Mouse (Mus musculus) v-Abl transformed pro-B cells (cell line): ENCODE results near the gene Hs3st3a1.

Source experiments
- in situ Hi-C, 2 experiments: fragments of 400-800 bp; cut with MboI; formaldehyde crosslinking; loops; one replicate each; pipeline ENCODE4 v1.15.1; 2025; ENCODE audit not compliant: unreplicated experiment in 2 of 2

The Hs3st3a1 gene

DNA sequence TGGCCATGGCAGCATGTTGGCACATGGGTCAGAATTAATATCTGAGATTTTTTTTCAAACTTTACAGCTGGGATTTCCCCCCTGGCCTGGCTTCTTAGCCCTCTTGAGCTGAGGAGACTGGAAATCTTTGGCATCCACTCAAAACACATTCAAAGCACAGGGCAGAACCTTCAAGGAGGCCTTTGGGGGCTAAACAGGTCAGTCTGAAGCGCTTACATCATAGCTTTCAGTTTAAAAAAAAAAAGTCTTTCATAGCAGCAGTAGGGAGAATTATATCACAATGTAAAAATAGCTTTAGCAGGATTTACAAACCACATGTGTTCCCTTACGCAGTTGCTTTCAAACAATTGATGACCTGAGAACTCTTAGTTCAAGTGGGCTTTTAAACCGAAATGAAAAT lies 46.3 kb downstream of the Hs3st3a1 start:
- in situ Hi-C loops = no loop called here

DNA sequence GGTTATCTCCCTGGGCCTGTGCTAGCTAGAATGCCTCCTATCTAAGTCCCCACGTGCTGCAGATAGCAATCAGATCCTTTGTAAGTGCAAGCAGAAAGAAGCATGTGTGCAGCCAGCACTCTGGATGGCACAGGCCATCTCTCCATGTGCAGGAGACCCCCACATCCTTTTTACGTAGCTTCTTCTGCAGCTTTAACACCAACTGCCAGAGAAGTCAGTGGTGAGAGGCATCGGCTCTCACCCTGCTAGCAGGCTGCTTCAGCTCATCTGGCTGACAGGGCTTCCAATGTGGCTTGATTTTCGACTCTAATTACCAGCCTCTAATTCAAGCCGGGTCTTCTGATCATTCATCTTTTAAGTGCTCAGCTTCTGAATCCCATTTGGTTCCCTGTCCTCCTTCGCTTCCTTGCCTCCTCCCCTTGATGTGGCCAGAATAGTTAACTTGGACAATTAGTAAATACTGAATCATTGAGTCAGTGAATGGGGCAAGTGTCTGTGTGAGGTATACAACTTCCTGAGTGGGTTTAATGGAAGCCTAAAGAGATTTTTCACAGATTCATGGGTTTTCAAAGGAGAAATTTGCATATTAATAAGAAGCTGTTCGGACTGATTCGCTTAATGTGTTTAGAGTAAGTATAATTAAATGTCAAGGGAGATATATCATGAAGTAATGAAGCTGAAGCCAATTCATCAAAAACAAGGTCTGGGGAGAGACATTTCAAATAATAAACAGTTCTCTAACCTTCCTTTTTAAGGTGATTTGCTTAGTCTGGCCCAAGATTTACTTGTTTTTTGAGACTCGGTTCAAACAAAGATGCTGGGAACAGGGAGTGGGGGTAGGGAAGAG lies 54.7 kb downstream of the Hs3st3a1 start:
- in situ Hi-C loops = no loop called here

DNA sequence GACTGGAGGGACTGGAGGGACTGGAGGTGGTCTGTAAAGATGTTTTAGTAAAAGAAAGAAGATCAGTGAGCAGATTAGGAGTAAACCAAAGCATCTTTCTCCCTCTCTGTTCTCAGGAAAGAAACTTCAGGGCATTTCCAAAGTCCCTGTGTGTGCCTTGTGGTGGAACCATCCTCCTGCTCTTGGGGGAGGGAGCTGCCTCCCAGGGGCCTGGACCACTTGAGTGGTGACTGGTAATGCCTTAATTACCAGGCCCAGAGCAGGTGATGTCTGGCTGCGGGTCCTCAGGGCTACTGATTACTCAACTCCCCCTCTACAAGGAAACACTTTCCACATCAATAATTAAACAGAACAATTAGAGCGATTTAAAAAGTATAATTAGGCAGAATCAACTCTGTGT lies 59.3 kb downstream of the Hs3st3a1 start:
- in situ Hi-C loops = no loop called here

DNA sequence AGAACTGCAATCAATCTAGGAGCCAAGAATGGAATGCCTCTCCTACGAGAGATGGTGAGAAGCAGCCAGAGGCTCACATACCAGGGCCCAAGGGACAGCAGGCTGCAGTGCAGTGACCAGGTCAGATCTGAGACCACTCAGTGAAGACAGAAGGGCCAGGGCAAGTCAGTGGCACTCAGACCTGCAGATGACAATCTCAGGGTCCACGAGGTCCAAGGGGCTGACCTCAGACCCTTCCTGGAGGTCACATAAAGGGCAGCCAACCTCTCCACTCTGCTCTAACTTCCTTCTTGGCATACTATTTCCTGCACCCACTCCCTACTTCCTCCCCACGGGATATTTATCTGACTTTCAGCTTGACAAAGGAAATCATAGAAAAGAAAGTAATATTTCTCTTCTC lies 60.8 kb downstream of the Hs3st3a1 start:
- in situ Hi-C loops = no loop called here

DNA sequence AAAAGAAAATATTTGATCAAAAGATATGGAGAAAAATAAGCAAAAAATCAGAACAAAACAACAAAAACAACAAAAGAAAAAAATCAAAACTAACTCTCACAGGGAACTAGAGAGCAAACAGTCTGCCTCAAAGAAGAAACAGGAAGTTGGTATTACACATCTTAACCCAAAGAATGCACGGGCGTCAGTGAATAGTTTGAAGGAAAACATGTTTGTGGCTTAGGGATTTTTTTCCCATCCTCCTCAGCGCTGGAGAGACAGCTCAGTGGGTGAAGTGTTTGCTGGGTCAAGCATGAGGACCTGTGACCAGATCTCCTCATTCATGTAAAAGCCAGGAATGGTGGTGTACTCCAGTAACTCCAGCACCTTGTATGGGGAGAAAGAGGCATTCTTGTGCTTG lies 61.5 kb downstream of the Hs3st3a1 start:
- in situ Hi-C loops = no loop called here

DNA sequence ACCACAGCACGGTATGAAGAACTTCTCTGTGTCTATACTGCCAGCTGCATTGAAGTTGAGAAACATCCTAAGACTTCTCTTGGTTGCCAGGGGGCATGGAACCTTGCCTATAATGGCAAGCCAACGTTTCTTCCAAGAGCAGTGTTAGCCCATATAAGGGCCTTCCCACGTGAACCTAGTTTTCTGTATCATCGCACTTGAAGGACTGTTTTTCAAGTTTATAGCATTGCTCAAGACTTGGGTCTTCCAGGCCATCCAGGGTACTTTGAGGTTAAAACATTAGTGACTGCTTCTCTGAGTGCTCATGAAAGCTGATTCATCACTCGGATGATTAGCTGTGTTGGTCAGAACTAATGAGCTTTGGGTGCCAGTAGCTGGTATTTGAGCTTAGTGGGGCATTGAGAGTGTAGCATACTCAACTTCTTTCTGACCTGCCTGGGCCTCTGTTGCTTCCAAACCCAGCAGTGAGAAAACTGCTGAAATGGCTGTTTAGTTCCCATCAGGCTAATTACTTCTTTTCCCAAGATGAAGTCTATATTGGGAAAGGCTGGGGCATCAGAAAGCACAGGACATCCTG lies 65.5 kb downstream of the Hs3st3a1 start:
- in situ Hi-C loops = no loop called here

DNA sequence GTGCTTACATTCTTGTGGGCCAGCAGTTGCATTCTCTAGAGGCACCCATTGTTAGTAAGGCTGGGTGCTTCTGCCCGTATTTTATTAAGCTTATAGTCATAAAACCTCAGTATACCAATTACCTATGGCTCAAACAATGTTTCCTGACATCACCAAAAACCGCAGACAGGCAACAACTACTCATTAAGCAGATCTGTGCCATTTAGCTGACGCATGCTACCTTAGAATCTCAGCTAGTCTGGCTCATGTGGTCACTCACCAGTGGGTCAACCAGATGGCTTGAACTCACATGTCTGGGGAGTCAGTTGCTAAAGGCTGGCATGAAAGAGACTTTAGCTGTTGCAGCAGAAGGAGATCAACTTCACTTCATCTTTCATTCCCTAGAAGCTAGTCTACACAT lies 67.9 kb downstream of the Hs3st3a1 start:
- in situ Hi-C loops = no loop called here

DNA sequence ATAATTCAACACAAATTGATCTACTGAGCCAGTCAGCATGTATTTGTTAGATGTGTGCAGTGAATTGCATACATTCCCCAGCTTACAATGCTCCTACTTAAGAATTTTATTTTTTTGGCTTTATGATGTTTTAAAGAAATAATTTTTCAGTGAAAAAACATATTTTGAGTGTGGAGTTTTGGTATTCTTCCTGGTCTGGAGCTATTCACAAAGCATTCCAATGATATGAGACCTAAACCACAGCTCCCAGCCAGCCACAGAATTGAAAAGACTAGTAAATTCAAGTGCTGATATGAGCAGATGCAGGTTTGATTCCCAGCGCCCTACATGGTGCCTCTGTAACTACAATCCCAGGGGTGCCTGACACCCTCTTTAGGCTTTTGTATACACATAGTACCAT lies 70.8 kb downstream of the Hs3st3a1 start:
- in situ Hi-C loops = no loop called here

DNA sequence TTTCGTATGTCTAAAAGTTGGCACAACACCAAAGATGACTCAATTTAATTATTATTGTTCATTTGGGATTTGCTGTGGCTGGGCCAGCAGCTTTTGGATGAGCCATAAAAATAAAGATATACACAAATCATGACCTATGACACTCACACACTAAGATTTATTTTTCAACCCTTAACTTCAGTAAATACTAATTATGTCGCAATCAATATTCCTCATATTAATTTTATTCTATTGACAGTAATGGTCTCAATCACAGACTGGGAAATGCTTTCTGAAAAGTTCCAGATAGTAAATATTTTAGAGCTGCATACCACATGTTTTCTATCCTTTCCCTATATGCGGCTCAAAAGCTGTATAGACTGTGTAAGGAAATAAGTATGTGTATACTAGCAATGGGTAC lies 71.9 kb downstream of the Hs3st3a1 start:
- in situ Hi-C loops = no loop called here

DNA sequence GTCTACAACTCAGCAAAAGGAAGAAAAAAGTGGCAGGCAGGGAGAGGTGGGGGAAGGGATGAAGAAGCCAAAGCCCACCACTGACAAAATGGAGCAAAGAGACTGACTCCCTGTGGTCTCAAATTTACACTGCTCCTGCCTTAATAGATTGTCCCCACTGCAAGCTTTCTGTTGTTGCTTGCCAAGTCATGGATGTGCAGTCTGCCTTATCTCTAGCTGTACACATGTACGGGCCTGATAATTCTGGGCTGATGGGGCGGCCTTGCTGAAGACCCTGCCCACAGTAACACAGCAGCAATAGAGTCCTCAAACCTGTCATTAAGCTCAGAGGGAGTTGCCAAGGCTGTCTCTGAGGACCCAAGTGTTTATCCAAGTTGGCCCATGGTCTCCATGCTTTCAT lies 74.0 kb downstream of the Hs3st3a1 start:
- in situ Hi-C loops = no loop called here

DNA sequence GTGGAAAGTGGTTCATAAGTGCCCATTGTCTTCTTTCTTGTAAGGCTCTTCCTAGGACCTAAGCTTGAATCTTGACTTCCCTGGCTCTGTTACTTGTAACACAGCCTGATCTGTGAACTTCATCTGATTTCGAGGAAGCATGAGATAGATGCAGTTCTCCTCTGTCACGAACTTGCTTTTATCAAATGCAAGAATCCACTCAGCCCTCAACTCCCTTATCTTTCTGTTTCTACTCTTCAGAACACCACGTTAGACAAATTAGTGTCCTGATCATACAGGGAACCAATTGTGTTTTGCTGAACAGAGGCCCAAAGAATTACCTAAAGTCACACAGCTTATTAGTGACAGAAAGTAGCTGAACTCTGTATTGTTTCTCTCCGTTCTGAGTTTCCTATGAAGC lies 77.2 kb downstream of the Hs3st3a1 start:
- in situ Hi-C loops = no loop called here

DNA sequence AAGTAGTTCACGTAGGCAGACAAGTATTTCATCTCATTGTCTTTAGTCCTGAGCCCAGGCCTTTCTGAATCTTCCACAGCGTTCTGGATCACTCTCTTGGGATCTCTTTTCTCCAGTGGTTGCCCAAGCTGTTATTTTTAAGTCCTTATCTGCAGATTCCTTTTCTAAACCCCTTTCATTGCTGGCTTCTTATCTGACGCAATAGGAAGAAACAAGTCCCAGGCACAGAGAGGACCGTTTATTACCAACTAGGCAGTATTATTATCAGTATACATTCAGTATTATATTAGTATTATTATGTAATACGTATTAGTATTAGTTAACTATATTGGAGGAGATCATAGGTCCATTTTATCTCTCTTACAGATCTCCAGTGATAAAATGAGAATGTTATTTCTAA lies 78.3 kb downstream of the Hs3st3a1 start:
- in situ Hi-C loops = no loop called here

DNA sequence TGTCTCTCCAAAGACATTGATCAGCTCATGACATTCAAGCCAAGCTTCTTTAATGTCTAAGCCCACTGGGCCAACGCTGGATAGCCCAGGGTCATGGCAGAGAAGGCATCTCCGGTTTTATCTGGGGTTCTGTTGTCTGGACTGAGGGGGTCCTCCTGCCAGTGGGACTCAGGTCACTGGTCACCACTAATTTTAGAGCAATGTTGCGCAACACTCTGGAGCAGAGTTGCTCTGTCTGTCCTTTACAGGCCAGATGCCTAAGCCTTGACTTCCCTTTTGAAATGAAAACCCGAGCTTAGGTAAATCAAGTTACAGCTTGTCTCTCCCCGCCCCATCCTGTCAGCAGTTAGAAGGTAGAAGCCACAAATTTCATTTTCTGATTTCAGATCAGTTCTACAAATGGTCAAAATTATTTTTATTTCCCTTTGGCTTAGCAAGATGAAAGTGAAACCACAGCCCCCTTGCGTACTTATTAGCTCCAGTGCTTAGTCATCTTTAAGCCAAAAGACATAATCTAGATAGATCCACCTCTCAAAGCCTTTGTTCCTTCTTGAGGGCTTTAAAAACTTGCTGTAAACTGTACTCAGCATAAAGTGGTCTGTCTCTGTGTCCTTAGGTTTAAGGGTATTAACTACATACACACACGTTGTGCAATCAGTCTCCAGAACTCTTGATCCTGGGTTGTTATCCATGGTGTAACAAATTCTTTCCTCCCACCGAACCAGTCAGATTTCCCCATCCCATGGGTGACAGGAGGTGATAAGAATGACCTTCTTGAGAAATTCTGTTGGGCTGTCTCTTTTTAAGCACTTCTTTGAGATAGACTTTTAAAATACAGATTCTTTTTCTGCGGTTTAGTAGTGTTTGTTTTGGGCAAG lies 81.8 kb downstream of the Hs3st3a1 start:
- in situ Hi-C loops = no loop called here

DNA sequence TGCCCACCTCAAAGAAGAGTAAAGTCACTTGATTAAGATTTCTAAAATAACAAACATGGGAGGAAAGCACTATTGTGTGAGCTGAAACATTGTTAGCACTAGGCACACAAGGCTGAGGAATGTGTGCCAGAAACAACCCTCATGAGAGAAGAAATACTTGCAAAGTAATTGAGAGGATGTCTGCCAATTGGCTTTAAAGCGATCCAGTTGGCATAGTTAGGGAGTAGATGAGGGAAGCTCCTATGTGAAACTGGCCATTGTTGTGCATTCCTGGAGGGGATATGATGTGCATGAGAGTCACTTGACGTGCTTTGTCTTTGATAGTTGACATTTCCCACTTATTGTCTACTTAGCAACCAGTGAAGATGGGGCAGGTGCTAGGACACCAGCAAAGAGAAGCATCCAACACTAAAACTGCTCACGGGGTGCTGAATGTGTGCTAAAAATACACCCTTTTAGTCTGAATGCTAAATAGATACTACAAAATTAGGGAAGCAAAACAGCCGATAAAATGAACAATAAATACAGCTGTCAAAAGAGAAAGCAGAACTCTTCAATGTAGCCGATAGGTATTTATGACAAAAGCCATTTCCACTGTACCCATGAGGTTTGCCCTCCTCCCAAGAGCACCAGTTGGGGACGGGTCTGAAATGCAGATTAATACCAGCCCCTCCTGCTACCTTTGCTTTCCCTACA lies 83.2 kb downstream of the Hs3st3a1 start:
- in situ Hi-C loops = no loop called here

DNA sequence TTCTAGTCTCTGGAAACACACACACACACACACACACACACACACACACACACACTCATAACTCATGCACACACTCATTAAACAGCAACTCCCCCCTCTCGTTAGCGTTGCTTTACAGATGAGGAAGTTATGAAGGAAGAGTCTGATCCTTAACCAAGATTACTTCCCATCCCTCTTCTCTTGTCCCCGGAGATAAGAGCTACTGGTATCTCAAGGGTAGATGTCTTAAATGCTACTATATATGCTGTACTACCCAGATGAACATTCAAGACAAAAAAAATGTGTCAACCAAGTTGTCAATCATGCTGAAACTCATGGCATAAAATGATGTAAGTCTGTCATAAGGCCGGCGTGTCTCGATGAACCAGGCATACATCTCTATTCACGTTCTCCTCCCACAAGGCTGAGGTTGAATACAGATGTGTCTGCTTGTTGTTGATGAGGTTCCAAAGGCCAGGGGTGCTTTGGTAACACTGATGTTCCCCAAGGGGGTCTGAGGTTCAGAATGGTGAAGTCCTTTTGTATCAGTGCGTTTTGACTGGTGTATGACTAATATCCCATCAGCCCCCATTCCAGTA lies 89.0 kb downstream of the Hs3st3a1 start:
- in situ Hi-C loops = no loop called here

DNA sequence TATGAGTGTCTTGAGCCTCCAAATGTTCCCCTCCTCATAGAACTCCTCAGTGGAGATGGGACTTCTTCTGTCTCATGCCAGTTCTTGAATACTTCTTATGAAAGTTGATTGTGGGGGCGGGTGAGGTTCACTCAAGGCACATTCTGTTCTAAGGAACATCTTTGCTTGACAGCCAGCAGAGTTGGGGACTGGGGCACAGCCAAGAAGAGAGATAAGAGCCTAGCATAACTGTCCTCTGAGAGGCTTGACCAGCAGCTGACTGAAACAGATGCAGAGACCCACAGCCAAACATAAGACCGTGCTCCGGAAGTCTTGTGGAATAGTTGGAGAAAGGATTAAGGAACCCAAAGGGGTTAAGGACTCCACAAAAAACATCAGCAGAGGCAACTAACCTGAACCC lies 102.1 kb downstream of the Hs3st3a1 start:
- in situ Hi-C loops = no loop called here

DNA sequence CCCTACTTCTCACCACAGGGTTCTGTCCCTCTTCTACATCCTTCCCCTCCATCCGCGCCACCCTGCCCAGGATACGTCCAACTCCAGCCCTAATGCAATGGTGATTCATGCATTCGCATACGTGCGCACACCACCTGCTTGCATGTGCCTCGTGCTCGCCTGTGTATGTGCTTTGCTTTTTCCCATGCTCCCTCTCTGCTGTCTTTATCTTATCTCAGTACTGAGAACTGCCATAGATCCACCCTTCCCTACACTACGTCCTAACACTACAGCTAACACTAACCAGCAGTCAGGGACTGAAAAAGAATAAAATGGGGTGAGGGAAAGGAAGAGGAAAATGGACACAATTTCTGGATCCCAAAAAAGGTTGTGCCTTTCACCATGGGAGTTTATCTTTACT lies 106.7 kb downstream of the Hs3st3a1 start:
- in situ Hi-C loops = no loop called here

DNA sequence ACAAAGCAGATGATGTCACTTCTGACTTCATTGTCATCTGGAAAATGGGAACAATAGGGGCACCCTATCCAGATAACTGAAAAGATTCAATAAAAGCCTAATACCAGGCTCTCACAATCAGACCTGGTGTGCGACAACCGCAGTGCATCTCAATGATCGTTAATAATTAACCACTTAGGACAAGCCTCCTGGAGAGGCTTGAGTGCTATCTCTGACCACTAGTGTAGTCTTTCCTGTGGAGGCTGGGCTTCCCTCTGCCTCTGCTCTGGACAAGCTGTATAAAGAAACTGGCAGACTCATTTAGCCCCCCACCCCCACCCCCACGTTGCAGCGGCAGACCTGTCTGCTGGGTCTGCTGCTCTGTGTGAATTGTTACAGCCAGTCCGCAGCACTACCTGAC lies 107.2 kb downstream of the Hs3st3a1 start:
- in situ Hi-C loops = no loop called here

DNA sequence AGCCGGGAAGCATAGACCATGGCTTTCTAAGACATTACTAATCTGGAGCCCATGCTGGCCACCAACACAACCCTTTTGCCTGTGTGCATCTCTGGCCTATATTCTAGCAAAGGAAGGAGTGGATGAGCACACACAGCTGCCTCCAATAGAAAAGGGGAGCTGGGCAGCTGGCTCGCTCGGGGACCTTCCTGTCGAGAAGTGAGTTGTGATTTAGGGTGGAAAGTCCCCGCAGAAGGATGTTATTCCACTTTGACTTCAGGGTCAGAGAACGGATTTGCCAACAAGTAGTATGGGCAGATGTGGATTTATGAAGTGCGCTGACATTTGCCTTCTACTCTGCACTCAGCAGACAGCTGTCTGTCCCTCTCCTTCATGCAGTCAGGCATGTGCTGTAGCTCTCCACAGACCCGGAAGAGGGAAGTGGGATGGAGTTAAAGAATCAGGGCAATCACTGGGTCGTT lies 108.1 kb downstream of the Hs3st3a1 start:
- in situ Hi-C loops = no loop called here

DNA sequence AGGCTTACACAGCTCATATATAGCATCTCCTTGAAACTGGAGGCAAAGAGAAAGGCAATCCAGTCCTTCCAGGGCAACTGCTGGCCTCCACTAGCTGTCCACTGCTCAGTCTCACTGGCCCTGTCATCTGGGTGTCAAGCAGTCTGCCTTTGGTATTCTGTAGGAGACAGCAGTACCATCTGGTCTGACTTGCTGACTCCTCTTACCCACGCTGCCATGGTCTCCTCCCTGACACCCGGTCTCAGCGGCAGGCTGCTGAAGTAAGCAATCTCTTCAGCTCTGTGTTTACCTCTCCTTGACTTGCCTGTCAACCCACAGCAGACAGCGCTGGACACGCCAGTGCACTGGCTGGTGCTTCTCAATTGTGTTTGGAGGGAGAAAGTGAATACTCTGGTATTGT lies 109.1 kb downstream of the Hs3st3a1 start:
- in situ Hi-C loops = no loop called here

DNA sequence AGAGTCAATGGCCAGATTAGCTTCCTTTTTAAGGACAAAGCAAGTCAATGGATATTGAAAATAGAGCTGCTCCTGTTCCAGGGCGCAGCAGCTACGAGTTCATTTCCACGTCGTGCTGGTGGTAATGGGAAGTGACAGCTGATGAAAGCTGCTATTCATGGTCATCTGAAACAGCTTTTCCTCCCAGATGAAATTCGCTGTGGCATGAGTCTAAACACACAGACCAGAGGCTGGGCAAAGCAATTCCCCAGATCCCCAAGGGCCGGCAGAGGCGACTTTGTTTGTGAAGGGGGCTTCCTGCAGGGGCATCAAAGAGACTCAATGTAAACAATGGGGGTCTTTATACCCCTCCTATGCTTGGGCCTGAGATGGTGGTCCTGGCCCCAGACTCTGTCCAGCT lies 114.2 kb downstream of the Hs3st3a1 start:
- in situ Hi-C loops = no loop called here
